ENCODE assay signal across 8 mouse cellular contexts in the genomic region with DNA sequence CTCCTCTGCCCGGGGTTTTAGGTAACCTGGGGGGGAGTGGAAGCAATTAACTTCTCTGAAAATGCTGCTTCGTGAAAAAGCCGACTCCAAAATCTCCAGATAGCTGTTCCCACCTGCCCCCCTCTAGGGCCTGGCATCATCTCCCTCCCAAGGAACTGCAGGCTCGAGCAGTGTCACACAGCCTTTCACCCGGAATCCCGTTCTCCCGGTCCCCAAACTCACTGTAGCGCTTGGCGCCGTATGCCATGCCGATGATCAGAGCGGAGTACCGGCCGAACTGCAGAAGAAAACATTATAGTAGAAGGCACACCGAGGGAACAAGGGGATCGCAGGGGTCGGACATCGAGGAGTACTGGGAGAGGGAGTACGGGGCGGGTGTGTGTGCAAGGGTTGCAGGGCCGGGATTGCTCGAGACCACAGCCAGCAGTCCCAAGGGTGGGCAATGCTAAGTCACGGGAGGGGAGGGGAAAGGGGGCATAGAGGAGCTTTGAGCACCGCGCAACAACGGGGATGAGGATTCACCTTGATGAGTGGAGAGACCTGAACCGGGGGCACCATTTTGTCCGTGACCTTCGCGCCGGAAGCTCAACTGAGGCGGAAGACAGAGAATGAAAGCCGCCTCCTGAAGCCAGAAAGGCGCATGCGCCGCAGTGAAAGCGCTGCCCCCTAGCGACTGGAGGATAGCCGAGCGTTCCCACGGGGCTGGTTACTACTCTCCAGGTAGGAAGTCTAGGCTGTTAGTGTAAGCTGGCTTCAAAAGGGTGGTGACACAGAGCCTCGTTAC. TPM values are rescaled to one million over a fixed set of nuclear protein-coding genes. Genes with fewer than 3 reads are reported as not detected.
A peak's percentile ranks its signal among the peaks of the same experiment; 100 is the strongest.
DNase-seq lines count a peak whose midpoint lies in the region; ATAC-seq and TF ChIP-seq lines count a peak whose summit lies in the region.

A gene (minus strand): TSS at position 645 of the 784 bp plus-strand sequence.

- DNase-seq in MEL (ENCODE audit: low read depth, low spot score) = peak; percentile 95
- peak; percentile 94 to 96 for DNase-seq in cerebellum, adult 2 months
- peak; percentile 94 for DNase-seq in forelimb bud, embryonic 11.5 days (ENCODE audit: low read depth, low spot score)
- DNase-seq in layer of hippocampus, adult 9-10 months (ENCODE audit: low spot score) = peak; percentile 83
- DNase-seq in ovary, postnatal 10 days (ENCODE audit: low spot score) = peak; percentile 75
- peak; percentile 91 to 95 for DNase-seq in thymus, postnatal 10 days (ENCODE audit: low spot score in 2 of 2)

- peak within 1 kb of the TSS; percentile 86 to 91 for H3K4me3 ChIP-seq in MEL (ENCODE audit: control insufficient read depth in 1 of 2, insufficient read depth in 1 of 2, low read depth in 2 of 2, low read length in 2 of 2)
- H3K4me3 ChIP-seq in cerebellum, adult 2 months (replicated peaks; ENCODE audit: insufficient read depth, low read depth, low read length) = peak within 1 kb of the TSS; percentile 96
- H3K4me3 ChIP-seq in lung, embryonic 16.5 days (ENCODE audit: low read length) = peak within 1 kb of the TSS; percentile 93

- H3K9ac ChIP-seq in MEL (ENCODE audit: control insufficient read depth, low read depth, low read length, poor library complexity, severe bottlenecking) = peak within 1 kb of the TSS; percentile 85
- peak within 1 kb of the TSS; percentile 95 for H3K9ac ChIP-seq in lung, embryonic 16.5 days (ENCODE audit: low read length)

- no peak for TF ChIP-seq RAD21 in MEL (IDR thresholded peaks at IDR 0.05; ENCODE audit: low read depth, low read length)

- TF ChIP-seq POLR2A in MEL (IDR thresholded peaks at IDR 0.05; ENCODE audit: control insufficient read depth in 1 of 2, insufficient read depth in 1 of 2, low read depth in 1 of 2, low read length in 2 of 2, poor library complexity in 1 of 2) = peak; percentile 56 to 96; a peak in 3 of 4 replicates
- TF ChIP-seq POLR2A in cerebellum, adult 2 months (IDR thresholded peaks at IDR 0.05; ENCODE audit: borderline replicate concordance, insufficient read depth, low read length) = peak; percentile 88

- peak; percentile 74 to 96 (median 94) for TF ChIP-seq CTCF in MEL (IDR thresholded peaks at IDR 0.05 in 2 of 3, conservative IDR thresholded peaks at IDR 0.05 in 1 of 3; ENCODE audit: control insufficient read depth in 1 of 3, insufficient read depth in 1 of 3, low read depth in 2 of 3, low read length in 3 of 3, poor library complexity in 1 of 3, severe bottlenecking in 1 of 3)
- TF ChIP-seq CTCF in cerebellum, adult 2 months (IDR thresholded peaks at IDR 0.05; ENCODE audit: borderline replicate concordance, insufficient read depth, low read depth, low read length) = peak; percentile 87

- peak; percentile 93 to 97 for ATAC-seq in hematopoietic stem cell, adult 5-6 weeks (replicated peaks in 1 of 2; ENCODE audit: insufficient read depth in 1 of 2, low FRiP score in 2 of 2, low TSS enrichment in 1 of 2, low read depth in 1 of 2, poor library complexity in 2 of 2, severe bottlenecking in 2 of 2)
- ATAC-seq in lung, embryonic 16.5 days (ENCODE audit: low read depth) = peak; percentile 93

- H3K27ac ChIP-seq in MEL (ENCODE audit: control insufficient read depth, low read depth, low read length) = peak within 1 kb of the TSS; percentile 21
- peak within 1 kb of the TSS; percentile 65; the same call in 1 of the 2 replicates for H3K27ac ChIP-seq in cerebellum, adult 2 months (ENCODE audit: insufficient read depth, low read length)
- H3K27ac ChIP-seq in lung, embryonic 16.5 days (ENCODE audit: low read length) = no peak within 1 kb of the TSS

- peak within 1 kb of the TSS; percentile 90 for H3K4me2 ChIP-seq in lung, embryonic 16.5 days (ENCODE audit: low read depth, low read length)

- H3K4me1 ChIP-seq in MEL (ENCODE audit: control insufficient read depth in 1 of 2, insufficient read depth in 2 of 2, low read length in 2 of 2) = peaks cover 0 to 13% of the 10 kb centered on the region in 2 experiments; a peak in 2 of 4 replicates
- peaks cover 3% of the 10 kb centered on the region; the same call in 1 of the 2 replicates for H3K4me1 ChIP-seq in cerebellum, adult 2 months (ENCODE audit: control insufficient read depth, insufficient read depth, low read length)
- peaks cover 14% of the 10 kb centered on the region for H3K4me1 ChIP-seq in lung, embryonic 16.5 days (replicated peaks; ENCODE audit: control insufficient read depth, insufficient read depth, low read length)

- peaks cover 0 to 3% of the 10 kb centered on the region in 2 experiments for H3K36me3 ChIP-seq in MEL (ENCODE audit: control insufficient read depth in 1 of 2, insufficient read depth in 2 of 2, low read length in 2 of 2)
- H3K36me3 ChIP-seq in lung, embryonic 16.5 days (ENCODE audit: control insufficient read depth, insufficient read depth, low read length) = peaks cover 11% of the 10 kb centered on the region

- peak in 1 of 2 experiments; percentile 23; a peak in 1 of 4 replicates for TF ChIP-seq EP300 in MEL (IDR thresholded peaks at IDR 0.05; ENCODE audit: low read depth in 1 of 2, low read length in 2 of 2)

- H3K9me3 ChIP-seq in MEL (replicated peaks; ENCODE audit: insufficient read depth, low read length) = no peaks in the 10 kb centered on the region
- no peaks in the 10 kb centered on the region for H3K9me3 ChIP-seq in lung, embryonic 16.5 days (ENCODE audit: control insufficient read depth, low read length)

- peaks cover under 1 to 2% of the 10 kb centered on the region in 2 experiments; a peak in 2 of 4 replicates for H3K27me3 ChIP-seq in MEL (ENCODE audit: control insufficient read depth in 1 of 2, insufficient read depth in 2 of 2, low read length in 2 of 2)
- H3K27me3 ChIP-seq in cerebellum, adult 2 months (ENCODE audit: control insufficient read depth, insufficient read depth, low read length) = no peaks in the 10 kb centered on the region
- H3K27me3 ChIP-seq in lung, embryonic 16.5 days (ENCODE audit: control insufficient read depth, insufficient read depth, low read depth, low read length) = no peaks in the 10 kb centered on the region

- peaks cover 13% of the 10 kb centered on the region for H3K79me2 ChIP-seq in MEL (ENCODE audit: control insufficient read depth, insufficient read depth, low read length, poor library complexity)

- WGBS in cerebellum, adult 2 months = under 1% methylated on average over 42 of the region's 42 CpGs
- WGBS in lung, embryonic 16.5 days = under 1% methylated on average over 42 of the region's 42 CpGs

TF ChIP-seq in MEL, 35 proteins besides CTCF, POLR2A, EP300 and RAD21 (continues in another document):
- TF ChIP-seq TCF12 (IDR thresholded peaks at IDR 0.05; ENCODE audit: low read depth, low read length) (peak; percentile 65), NELFE (IDR thresholded peaks at IDR 0.05; ENCODE audit: low read depth, low read length) (peak; percentile 92), NRF1 (IDR thresholded peaks at IDR 0.05; ENCODE audit: insufficient read depth, low read depth, low read length, poor library complexity, severe bottlenecking) (peak; percentile 89), SIN3A (IDR thresholded peaks at IDR 0.05; ENCODE audit: low read length) (peak; percentile 88), SMC3 (IDR thresholded peaks at IDR 0.05; ENCODE audit: low read depth, low read length) (peak; percentile 61), ZKSCAN1 (IDR thresholded peaks at IDR 0.05; ENCODE audit: low read depth, low read length) (no peak), JUND (IDR thresholded peaks at IDR 0.05; ENCODE audit: low read depth, low read length) (no peak), MYB (IDR thresholded peaks at IDR 0.05; ENCODE audit: low read depth, low read length) (no peak), UBTF (IDR thresholded peaks at IDR 0.05; ENCODE audit: borderline replicate concordance, insufficient read depth, low read depth, low read length) (no peak), MAX (IDR thresholded peaks at IDR 0.05; ENCODE audit: low read length) (peak; percentile 33), ETS1 (IDR thresholded peaks at IDR 0.05; ENCODE audit: low read depth, low read length) (0 out of 2 replicates have a peak, but pooled peaks have one; percentile 7), USF2 (IDR thresholded peaks at IDR 0.05; ENCODE audit: borderline replicate concordance in 1 of 2, insufficient read depth in 1 of 2, low read depth in 1 of 2, low read length in 2 of 2) (no peak), GABPA (IDR thresholded peaks at IDR 0.05; ENCODE audit: low read depth, low read length) (peak; percentile 55; the same call in 1 of the 2 replicates), CHD1 (IDR thresholded peaks at IDR 0.05; ENCODE audit: low read depth, low read length) (no peak), RCOR1 (IDR thresholded peaks at IDR 0.05; ENCODE audit: low read depth, low read length) (no peak), ELF1 (IDR thresholded peaks at IDR 0.05; ENCODE audit: low read depth, low read length) (peak; percentile 92), POLR2AphosphoS5 (IDR thresholded peaks at IDR 0.05; ENCODE audit: borderline replicate concordance, low read depth, low read length) (no peak), MXI1 (IDR thresholded peaks at IDR 0.05; ENCODE audit: low read depth, low read length) (peak; percentile 76), MYC (IDR thresholded peaks at IDR 0.05; ENCODE audit: low read depth, low read length) (peak; percentile 68; the same call in 1 of the 2 replicates), MAFK (IDR thresholded peaks at IDR 0.05; ENCODE audit: borderline replicate concordance, low read depth, low read length) (no peak), HCFC1 (IDR thresholded peaks at IDR 0.05; ENCODE audit: low read depth, low read length) (peak; percentile 93), MAZ (IDR thresholded peaks at IDR 0.05; ENCODE audit: low read depth, low read length) (peak; percentile 49; the same call in 1 of the 2 replicates), USF1 (IDR thresholded peaks at IDR 0.05; ENCODE audit: low read depth, low read length) (0 out of 2 replicates have a peak, but pooled peaks have one; percentile 21), KAT2A (conservative IDR thresholded peaks at IDR 0.05; ENCODE audit: low read depth, low read length) (peak; percentile 77), TAL1 (IDR thresholded peaks at IDR 0.05; ENCODE audit: low read length) (no peak), GATA1 (IDR thresholded peaks at IDR 0.05; ENCODE audit: low read depth, low read length) (no peak), POLR2AphosphoS2 (IDR thresholded peaks at IDR 0.05; ENCODE audit: low read length) (peak; percentile 91), ZMIZ1 (IDR thresholded peaks at IDR 0.05; ENCODE audit: low read depth, low read length) (peak; percentile 83)

RNA-seq across cellular contexts. Expression of the gene that starts here (rescaled TPM):
- 793 and 801 TPM in 2 replicates for total RNA-seq in MEL (2012; rRNA removed)
- polyA plus RNA-seq in MEL (2012; ENCODE audit: insufficient read depth in 1 of 2, insufficient read length in 2 of 2, low read depth in 1 of 2, low replicate concordance in 2 of 2, missing spikeins in 1 of 2) = 100 to 1,000 TPM in 1 of 2 experiments, not detected in 1; 329 TPM
- polyA plus RNA-seq in cerebellum, adult 2 months (2012; rRNA removed) = 352 and 395 TPM in 2 replicates
- total RNA-seq in hematopoietic stem cell, adult 5-6 weeks (2017) = 109 and 213 TPM in 2 replicates
- 324 and 387 TPM in 2 replicates for polyA plus RNA-seq in lung, embryonic 16.5 days (2015; fragmentation: Nextera tagmentation; extraction: Ambion mirVana)
